Mouse (Mus musculus): Measurements from ENCODE around the gene Rtn3.
A peak's percentile ranks its signal among the peaks of the same experiment; 100 is the strongest.
"Not testable (repeated sequence)": the region's sequence is repeated elsewhere in the genome, so short reads cannot be mapped to it uniquely, and the experiment has no call there.

Gene Rtn3

GRCm38 (mm10) chr19:7421602-7422591 lies 61.2 kb downstream of the Rtn3 start:
- no peak for DNase-seq (ENCODE audit: low spot score)

- no peak for DNase-seq (ENCODE audit: low spot score)
Measured at GRCm38 (mm10) chr19:7420841-7421601, 62.1 kb downstream of the Rtn3 start.

GRCm38 (mm10) chr19:7420108-7420507 lies 63.0 kb downstream of the Rtn3 start:
- DNase-seq (ENCODE audit: low spot score): no peak

- DNase-seq (ENCODE audit: low spot score): peak; percentile 45
Measured at GRCm38 (mm10) chr19:7419134-7419533, 63.9 kb downstream of the Rtn3 start.

GRCm38 (mm10) chr19:7417911-7418849 lies 64.9 kb downstream of the Rtn3 start:
- DNase-seq (ENCODE audit: low spot score): peak; percentile 69

GRCm38 (mm10) chr19:7416834-7417735 lies 66.0 kb downstream of the Rtn3 start, which contains the start of gene 2700081O15Rik:
2700081O15Rik (plus strand) TSS chr19:7417625.
- peak; percentile 49 for DNase-seq (ENCODE audit: low spot score)

- DNase-seq (ENCODE audit: low spot score): no peak
Measured at GRCm38 (mm10) chr19:7415916-7416833, 66.9 kb downstream of the Rtn3 start.

- DNase-seq (ENCODE audit: low spot score): no peak
Measured at GRCm38 (mm10) chr19:7412361-7412760, 70.7 kb downstream of the Rtn3 start.

GRCm38 (mm10) chr19:7404623-7405229 lies 78.4 kb downstream of the Rtn3 start:
- no peak for DNase-seq (ENCODE audit: low spot score)

GRCm38 (mm10) chr19:7400635-7401034 lies 82.4 kb downstream of the Rtn3 start:
- DNase-seq (ENCODE audit: low spot score): no peak

- DNase-seq (ENCODE audit: low spot score): not testable (repeated sequence)
Measured at GRCm38 (mm10) chr19:7398898-7399297, 84.2 kb downstream of the Rtn3 start.

- not testable (repeated sequence) for DNase-seq (ENCODE audit: low spot score)
Measured at GRCm38 (mm10) chr19:7396867-7397826, 85.9 kb downstream of the Rtn3 start.

GRCm38 (mm10) chr19:7388488-7388887 lies 94.6 kb downstream of the Rtn3 start:
- no peak for DNase-seq (ENCODE audit: low spot score)

GRCm38 (mm10) chr19:7386042-7386441 lies 97.0 kb downstream of the Rtn3 start:
- DNase-seq (ENCODE audit: low spot score): no peak

- peak; percentile 90 for DNase-seq (ENCODE audit: low spot score)
Measured at GRCm38 (mm10) chr19:7382903-7383865, 99.9 kb downstream of the Rtn3 start, which contains the start of gene Spindoc. Spindoc (minus strand) TSS chr19:7382994.

- peak; percentile 27 for DNase-seq (ENCODE audit: low spot score)
Measured at GRCm38 (mm10) chr19:7382248-7382902, 100.7 kb downstream of the Rtn3 start.

All from c-Kit-positive CD71-positive TER-119-positive erythroid progenitor cells, embryonic 14.5 days (primary cell).